Mouse (Mus musculus) left cerebral cortex, adult 18-20 months (tissue): ENCODE data around the gene Gm20390. TPM values are rescaled to one million over a fixed set of nuclear protein-coding genes. Genes with fewer than 3 reads are reported as not detected.
"Not testable (repeated sequence)": the region's sequence is repeated elsewhere in the genome, so short reads cannot be mapped to it uniquely, and the experiment has no call there.

Source experiments
- DNase-seq, 2 experiments: peaks; one replicate each; pipeline ENCODE4 v3.0.0; 2021 to 2022; ENCODE audit warnings: low spot score in 2 of 2, mixed read lengths in 1 of 2
- total RNA-seq, 2 experiments: library from RNA; stranded (reverse); gene quantifications; 2 replicates each; pipeline ENCODE4 v1.2.3; 2021

Gene Gm20390
- total RNA-seq, 2 experiments from 2014 or later: 105 to 113 TPM

DNA sequence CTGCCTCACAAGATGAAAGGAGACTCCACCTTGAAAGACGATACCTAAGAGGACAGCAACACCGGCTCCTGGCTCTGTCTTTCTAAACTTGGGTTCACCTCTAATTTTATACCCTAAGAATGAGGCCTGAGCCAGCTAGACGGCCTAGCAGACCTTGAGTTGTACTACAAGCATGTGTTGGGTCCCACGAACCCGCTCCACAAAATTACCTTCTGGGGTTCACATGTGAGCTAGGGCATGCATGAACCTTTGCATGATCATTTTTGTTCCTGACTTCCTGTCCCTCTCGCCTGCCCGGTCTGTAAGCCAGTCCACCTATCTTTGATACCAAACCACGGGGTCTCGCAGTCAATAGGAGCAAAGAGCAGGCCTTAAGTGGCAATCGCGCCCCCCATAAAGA, 712 bp downstream of the Gm20390 start:
- no peak for DNase-seq

GRCm38 (mm10) chr11:93965391-93965790, 2.7 kb downstream of the Gm20390 start:
- DNase-seq: no peak

DNA sequence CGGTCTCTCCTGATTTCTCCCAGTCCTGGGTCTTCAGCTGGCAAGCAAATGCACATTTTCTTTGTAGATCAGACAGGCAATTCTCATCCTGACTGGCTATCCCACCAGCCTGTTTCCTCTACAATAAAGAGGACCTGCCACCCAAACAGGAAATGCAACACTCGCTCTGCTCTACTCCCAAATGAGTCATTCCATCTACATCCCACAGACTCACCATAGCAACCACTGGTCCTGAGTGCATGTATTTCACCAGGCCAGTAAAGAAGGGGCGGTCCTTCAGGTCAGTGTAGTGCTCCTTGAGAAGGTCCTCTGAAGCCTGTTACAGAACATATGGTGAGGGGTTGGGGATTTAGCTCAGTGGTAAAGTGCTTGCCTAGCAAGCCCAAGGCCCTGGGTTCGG, 5.1 kb downstream of the Gm20390 start:
- DNase-seq: no peak

DNA sequence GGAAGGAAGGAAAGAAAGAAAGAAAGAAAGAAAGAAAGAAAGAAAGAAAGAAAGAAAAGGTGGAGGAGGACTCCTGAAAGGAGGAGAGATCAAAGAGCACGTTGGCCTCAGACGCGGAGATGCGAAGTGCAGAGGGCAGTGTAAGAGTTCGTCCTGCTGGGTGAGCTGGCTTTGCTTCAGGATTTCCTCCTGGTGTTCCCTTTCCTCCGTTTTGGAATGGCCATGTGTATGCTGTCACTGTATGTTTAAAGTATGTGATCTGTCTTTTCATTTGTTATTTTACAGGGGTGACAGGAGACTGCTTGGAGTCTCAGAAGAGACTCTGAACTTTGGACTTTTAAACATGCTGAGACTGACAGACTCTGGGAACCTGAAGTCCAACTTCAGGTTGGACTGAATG, 6.6 kb downstream of the Gm20390 start:
- DNase-seq: no peak

DNA sequence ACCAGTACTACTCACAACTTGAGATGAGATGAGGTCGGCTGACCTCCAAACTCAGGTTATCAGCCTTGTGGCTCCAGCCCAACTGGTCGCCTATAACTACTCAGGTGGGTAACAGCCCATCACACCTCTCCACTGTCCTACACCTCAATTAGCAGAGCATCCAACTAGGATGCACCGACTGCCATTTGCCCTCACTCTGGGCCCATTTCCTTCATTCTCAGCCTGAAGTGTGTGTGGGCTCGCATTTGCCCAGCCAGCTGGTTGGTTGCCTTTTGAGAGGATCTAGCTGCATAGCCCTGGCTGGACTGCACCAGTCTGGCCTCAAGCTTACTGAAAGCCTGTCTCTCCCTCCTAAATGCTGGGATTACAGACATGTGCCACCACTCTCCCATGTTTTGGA, 10.3 kb downstream of the Gm20390 start:
- no peak for DNase-seq

DNA sequence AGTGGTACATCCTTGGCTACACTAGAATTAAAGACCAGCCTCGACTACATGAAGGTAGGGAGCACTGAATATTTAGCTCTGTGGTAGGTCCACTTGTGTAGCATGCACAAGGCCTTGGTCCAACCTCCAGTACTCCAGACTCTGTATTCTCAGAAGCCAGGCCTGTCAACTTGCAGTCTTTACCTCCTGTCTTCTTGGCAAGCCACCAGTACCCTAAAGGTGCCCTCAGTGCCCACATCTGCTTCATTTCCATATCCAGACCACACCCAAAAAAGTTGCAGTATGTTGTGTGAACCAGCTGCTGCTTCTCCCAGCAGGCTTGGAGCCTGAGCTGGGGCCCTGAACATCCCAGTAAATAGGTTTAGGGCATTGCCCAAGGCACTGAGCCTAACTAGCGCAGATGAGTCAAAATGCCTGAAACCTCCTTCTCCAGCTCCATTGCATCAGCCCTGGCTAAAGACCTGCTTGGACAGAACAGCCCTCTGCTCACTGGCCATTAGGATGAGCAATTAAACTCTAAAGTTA, 11.0 kb downstream of the Gm20390 start:
- no peak for DNase-seq

DNA sequence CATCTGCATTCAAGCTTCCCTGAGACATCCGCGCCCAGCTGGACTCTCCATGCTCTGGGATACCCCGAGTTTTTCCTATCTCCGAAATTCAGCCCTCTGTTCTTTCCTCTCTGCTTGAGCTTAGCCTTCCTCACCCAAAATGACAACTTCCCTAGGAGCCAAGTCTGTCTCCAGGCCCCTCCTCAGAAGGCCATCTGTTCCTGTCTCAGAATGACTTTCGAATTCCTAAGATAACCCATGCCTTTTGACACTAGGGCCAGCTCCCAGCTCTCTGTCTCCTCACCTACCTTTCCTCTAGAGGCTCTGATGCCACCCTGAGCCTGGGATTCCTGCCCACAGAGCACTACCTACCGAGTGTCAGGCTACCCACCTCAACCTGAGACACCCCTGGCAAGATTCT, 11.9 kb downstream of the Gm20390 start, which contains the start of gene Nme2:
Gene Nme2, minus strand, starts transcription at position 101 of the 400 bp plus-strand sequence.
- no peak for DNase-seq

DNA sequence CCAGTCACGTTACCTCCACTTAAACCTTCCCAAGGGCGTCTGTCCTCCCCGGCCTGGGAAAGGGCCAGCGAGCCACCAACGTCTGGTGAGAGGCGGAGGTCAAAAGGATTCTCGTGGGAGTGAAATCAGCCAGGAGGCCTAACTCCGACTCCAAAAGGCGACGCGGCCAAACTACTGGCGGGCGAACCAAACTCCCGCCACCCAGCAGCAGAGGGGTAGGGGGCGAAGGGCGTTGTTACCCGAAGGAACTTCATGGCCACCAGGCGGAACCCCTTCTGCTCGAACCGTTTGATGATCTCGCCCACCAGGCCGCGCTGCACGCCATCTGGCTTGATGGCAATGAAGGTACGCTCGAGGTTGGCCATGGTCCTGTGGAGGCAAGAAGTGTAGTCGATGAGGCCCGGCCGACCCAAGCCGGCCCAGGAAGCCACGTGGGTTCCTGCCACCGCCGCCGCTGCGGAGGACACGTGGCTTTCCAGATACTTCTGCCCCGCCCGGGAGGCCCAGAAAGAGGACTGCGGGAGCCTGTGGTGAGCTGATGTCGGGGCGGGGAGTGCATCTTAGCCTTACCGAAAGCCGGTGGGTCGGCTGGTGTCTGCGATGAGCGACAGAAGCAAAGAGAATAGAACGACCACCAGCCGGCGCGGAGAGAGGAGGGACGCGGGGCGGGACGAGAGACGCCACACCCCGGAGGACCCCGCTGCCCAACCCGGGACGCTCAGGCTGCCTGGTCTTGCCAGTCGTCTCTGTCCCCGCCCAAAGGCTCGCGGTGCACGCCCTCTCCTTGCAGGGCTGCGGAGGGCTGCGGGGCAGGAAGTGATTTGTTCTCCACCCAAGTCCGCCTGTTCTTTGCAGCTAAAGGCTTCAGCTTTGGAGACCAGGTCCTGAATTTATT, 12.6 kb downstream of the Gm20390 start:
- peak; percentile 80 to 86 for DNase-seq

DNA sequence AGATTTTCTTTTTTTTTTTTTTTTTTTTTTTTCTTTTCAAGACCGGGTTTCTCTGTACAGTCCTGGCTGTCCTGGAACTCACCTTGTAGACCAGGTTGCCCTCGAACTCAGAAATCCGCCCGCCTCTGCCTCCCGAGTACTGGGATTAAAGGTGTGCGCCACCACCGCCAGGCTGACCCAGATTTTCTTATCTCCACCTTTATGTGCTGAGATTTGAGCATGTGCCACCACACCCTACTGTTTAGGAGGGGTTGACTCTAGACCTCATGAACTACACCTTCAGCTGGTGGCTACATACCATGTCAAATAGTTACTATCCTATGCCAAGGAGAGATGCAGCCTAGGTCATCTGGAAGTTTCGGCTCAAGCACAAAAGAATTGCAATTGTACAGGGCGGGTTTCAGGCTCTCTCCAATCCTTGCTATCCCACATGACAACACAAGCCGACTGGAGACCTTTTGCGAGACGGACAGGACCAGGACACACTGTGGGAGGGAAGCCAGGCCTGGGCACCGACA, 13.3 kb downstream of the Gm20390 start:
- no peak for DNase-seq

DNA sequence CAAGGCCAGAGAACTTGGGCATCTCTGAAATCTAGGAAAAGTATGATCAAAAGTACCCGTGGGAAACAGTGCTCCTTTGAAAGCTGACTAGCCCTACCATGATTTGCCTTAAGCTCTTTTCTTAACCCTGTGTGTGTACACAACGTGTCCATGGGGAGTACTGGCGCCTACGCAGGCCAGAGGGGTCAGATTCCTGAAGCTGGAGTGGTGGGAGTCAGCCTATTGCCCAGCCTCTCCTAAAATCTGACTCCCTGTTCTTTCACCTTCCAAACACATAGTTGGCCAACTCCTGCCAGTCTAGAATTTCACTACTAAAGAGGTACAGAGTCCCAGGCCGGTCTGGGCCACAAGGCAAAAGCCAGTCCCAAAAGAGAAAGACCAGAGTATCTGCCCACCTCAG, 15.7 kb downstream of the Gm20390 start:
- no peak for DNase-seq

DNA sequence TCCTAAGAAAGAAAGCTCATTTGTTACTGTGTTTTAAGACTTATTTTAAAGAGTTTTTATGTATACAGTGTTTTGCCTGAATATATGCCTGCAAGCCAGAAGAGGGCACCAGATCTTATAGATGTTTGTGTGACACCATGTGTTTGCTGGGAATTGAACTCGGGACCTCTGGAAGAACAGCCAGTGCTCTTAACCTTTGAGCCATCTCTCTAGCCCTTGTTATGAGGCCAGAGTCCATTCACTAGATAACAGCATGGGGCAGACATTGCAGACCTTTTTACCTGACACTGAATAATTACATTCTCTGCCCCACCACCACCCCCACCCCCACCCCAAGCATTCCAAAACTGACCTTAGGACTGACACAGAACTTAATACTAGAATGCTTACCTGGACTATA, 18.0 kb downstream of the Gm20390 start:
- no peak for DNase-seq

- DNase-seq: no peak
Measured at GRCm38 (mm10) chr11:93948887-93949567, 19.1 kb downstream of the Gm20390 start.

DNA sequence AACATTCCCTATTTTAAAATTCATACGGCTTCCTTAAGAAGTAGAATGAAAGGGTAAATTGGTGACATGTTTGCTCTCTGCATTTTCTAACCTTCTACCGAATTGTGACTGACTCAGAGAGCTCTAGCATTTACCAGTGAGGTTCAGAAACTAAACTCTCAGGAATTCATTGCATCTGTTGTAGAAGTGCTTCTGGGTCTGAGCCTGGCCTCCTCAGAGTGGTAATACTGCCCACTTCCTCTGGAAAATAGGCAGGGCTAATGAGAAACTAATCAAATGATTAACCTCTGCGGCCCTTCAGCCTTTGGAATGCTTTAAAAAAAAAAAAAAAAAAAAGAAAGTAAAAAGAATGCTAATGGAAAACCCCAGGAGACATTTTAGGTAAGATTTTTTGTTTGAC, 23.1 kb downstream of the Gm20390 start:
- no peak for DNase-seq

DNA sequence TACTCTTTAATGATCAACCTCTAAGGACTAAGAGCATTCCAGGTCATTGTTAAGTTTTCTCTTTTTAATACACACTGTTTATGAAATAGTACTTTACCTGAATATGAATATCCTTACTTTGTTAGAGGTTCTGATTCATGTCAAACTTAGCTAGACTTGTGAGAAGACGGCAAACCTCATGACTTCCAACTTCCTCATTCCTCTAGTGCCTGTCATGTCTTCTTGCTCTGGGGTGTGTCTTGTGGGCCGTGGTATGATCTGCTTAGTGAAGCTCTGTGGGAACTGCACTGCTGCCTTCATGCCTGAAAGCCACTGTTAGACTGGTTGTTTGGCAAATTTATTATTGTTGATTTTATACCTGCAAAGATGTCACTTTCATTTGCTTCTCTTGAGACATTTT, 27.2 kb downstream of the Gm20390 start:
- no peak for DNase-seq

DNA sequence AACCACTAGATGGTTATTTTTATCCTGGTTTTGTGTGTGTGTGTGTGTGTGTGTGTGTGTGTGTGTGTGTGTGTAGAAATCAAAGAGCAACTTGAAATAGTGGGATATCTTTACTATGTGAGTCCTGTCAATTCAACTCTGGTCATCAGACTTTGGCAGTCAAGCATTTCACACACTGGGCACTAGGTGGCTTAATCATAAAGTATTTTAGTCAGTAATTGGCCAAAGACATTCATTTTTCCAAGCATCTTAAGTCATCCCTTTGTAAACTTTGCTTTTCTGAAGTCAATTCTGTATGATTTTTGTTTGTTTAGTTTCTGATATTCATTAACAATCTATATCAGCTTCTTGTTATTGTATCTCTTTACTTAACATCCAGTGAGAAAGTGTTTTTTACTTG, 39.0 kb downstream of the Gm20390 start:
- no peak for DNase-seq

DNA sequence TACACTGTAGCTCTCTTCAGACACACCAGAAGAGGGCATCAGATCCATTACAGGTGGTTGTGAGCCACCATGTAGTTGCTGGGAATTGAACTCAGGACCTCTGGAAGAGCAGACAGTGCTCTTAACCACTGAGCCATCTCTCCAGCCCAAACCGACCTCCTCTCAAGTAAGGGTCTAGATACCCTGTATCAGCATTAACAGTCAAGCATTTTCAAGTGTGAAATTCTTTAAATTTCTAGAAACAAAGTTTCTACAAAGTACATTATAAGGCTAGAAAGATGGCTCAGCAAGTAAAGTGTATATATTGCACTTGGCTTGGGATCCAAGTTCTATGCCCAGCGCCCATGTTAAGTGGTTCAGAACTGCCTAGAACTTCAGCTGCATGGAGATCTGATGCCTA, 53.1 kb downstream of the Gm20390 start:
- not testable (repeated sequence) for DNase-seq

DNA sequence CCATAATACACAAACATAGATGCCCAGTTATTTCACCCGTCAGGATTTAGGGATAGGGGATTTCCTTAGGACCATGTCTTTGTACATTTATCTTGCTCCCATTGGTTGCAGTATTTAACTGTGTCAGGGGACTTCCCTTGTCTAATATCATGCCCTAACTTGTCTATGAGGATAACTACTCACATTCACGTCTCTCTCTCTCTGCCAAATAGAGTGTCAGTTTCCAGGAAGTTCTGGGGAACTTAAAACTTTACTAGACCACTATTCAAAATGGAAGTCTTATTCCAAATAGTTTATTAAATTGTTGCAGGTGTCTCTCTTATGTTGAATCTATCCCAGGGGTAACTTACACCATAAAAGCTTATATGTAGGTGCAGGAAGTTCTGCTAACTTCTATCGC, 56.5 kb downstream of the Gm20390 start:
- no peak for DNase-seq

- DNase-seq: no peak
Measured at GRCm38 (mm10) chr11:93908829-93909228, 59.3 kb downstream of the Gm20390 start.

GRCm38 (mm10) chr11:93907839-93908238, 60.3 kb downstream of the Gm20390 start:
- DNase-seq: no peak

- DNase-seq: no peak
Measured at GRCm38 (mm10) chr11:93906834-93907233, 61.3 kb downstream of the Gm20390 start.
